Mouse (Mus musculus) midbrain, postnatal 0 days (tissue): ENCODE data around the gene 4933407L21Rik. TPM values are rescaled to one million over a fixed set of nuclear protein-coding genes. Genes with fewer than 3 reads are reported as not detected.
A peak's percentile ranks its signal among the peaks of the same experiment; 100 is the strongest.

Source experiments
- ATAC-seq: fragments of 200-750 bp; cut with Nextera tagmentation; 2 replicates; pipeline ENCODE4 v1.8.0; 2017; ENCODE audit warnings: moderate number of reproducible peaks, mild to moderate bottlenecking, moderate TSS enrichment, moderate library complexity; ENCODE audit not compliant: low FRiP score
- DNase-seq: peaks from one replicate; pipeline ENCODE4 v3.0.0-alpha.2; 2015; ENCODE audit warnings: low spot score
- H3K27ac ChIP-seq: fragments of 300-500 bp; sonication (generic); 2 replicates; pipeline ENCODE4 v1.5.1; 2014; ENCODE audit warnings: low read depth, mild to moderate bottlenecking, low read length, mixed read lengths
- H3K27me3 ChIP-seq: fragments of 300-500 bp; sonication (generic); 2 replicates; pipeline ENCODE4 v1.6.1; 2014; ENCODE audit warnings: low read length, control low read depth, mixed read lengths; ENCODE audit not compliant: insufficient read depth
- H3K36me3 ChIP-seq: fragments of 300-500 bp; sonication (generic); 2 replicates; pipeline ENCODE4 v1.6.1; 2014; ENCODE audit warnings: low read length, control low read depth, mixed read lengths; ENCODE audit not compliant: insufficient read depth
- H3K4me1 ChIP-seq: fragments of 300-500 bp; sonication (generic); 2 replicates; pipeline ENCODE4 v1.6.1; 2014; ENCODE audit warnings: mild to moderate bottlenecking, control low read depth, antibody characterized with exemption, low read length, mixed read lengths; ENCODE audit not compliant: insufficient read depth
- H3K4me2 ChIP-seq: fragments of 300-500 bp; sonication (generic); 2 replicates; pipeline ENCODE4 v1.6.1; 2014; ENCODE audit warnings: low read depth, mild to moderate bottlenecking, low read length, mixed read lengths; ENCODE audit not compliant: poor library complexity, severe bottlenecking
- H3K4me3 ChIP-seq: fragments of 300-500 bp; sonication (generic); 2 replicates; pipeline ENCODE4 v1.5.1; 2014; ENCODE audit warnings: low read depth, mild to moderate bottlenecking, low read length, moderate library complexity
- H3K9ac ChIP-seq: fragments of 300-500 bp; sonication (generic); replicated peaks from 2 replicates; pipeline ENCODE4 v1.6.1; 2014; ENCODE audit warnings: mild to moderate bottlenecking, low read length, moderate library complexity, mixed read lengths; ENCODE audit not compliant: poor library complexity, severe bottlenecking
- H3K9me3 ChIP-seq: fragments of 300-500 bp; sonication (generic); 2 replicates; pipeline ENCODE4 v1.6.1; 2016; ENCODE audit warnings: low read length, control low read depth
- CTCF ChIP-seq: IDR thresholded peaks from 2 replicates; pipeline ENCODE4 v1.5.1; 2016; ENCODE audit warnings: antibody characterized with exemption, mild to moderate bottlenecking
- WGBS: fragments of 180-500 bp; shearing (Covaris S2); extraction: QIAGEN DNeasy Blood & Tissue Kit; methylation state at CpG from one replicate; pipeline ENCODE4 v1.1.7; 2014; 5-methylcytosine and 5-hydroxymethylcytosine counted together
- polyA plus RNA-seq: library from polyadenylated mRNA; unstranded; fragments of >200 nt; fragmentation: Nextera tagmentation; extraction: Ambion mirVana; gene quantifications from 2 replicates; pipeline ENCODE4 v1.2.1, GENCODE M21; 2015
- total RNA-seq: library from RNA; depleted of rRNA; stranded (reverse); fragments of >200 nt; gene quantifications from 2 replicates; pipeline ENCODE4 v1.2.3, GENCODE M21; 2014

4933407L21Rik gene
- total and polyA plus RNA-seq, 2 experiments from 2014 or later, result 9.4 to 10.1 TPM

DNA sequence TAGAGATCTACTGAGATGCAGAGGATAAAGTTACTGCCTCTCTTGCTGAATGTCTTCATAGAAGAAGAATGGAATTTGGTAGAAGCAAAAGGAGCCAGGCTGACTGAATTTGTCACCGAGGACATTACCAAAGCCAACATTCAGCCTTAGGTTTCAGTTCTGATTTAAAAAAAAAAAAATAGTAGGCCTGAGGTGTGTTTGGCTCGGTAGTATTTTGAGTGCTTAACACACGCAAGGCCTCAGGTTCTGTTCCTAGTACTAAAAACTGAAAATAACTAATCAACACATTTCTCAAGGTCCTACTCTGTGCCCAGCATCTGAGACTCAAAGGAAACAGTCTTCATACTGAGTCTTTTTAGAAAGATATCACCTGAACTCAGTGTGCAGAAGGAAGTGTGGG is 42.8 kb downstream of the 4933407L21Rik start:
- Histone ChIP-seq H3K36me3 (no peaks in the 10 kb centered on the region), H3K27ac (no peak overlapping the region), H3K27me3 (no peaks in the 10 kb centered on the region), H3K4me3 (no peak overlapping the region), H3K9ac (no peak overlapping the region), H3K9me3 (no peaks in the 10 kb centered on the region), H3K4me2 (no peak overlapping the region), H3K4me1 (no peaks in the 10 kb centered on the region)
- ATAC-seq, result no peak
- 98% methylated on average over 3 of the region's 3 CpGs for WGBS
- TF ChIP-seq CTCF, result no peak
- no peak for DNase-seq

DNA sequence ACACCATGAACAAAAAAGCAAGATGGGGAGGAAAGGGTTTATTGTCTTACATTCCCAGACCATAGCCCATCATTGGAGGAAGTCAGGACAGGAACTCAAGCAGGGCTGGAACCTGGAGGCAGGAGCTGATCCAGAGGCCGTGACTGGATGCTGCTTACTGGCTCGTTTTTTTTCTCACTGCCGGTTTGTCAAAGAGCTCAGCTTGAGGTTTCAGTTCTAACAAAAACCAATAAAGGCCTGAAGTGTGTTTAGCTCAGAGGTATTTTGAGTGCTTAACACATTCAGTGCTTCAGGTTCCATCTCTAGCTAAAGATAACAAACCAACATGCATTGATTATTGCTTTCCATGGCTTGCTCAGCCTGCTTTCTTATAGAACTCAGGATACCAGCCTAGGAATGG is 44.1 kb downstream of the 4933407L21Rik start:
- no peak overlapping the region for H3K9ac ChIP-seq
- H3K9me3 ChIP-seq, result no peaks in the 10 kb centered on the region
- DNase-seq, result no peak
- H3K4me2 ChIP-seq, result no peak overlapping the region
- no peak overlapping the region for H3K27ac ChIP-seq
- WGBS, result 42% methylated on average over 3 of the region's 3 CpGs
- no peak for ATAC-seq
- no peaks in the 10 kb centered on the region for H3K27me3 ChIP-seq
- H3K4me3 ChIP-seq, result no peak overlapping the region
- no peak for TF ChIP-seq CTCF
- no peaks in the 10 kb centered on the region for H3K4me1 ChIP-seq
- H3K36me3 ChIP-seq, result no peaks in the 10 kb centered on the region

- Histone ChIP-seq H3K36me3 (no peaks in the 10 kb centered on the region), H3K4me1 (no peaks in the 10 kb centered on the region), H3K9ac (no peak overlapping the region), H3K27me3 (no peaks in the 10 kb centered on the region), H3K4me2 (no peak overlapping the region), H3K4me3 (no peak overlapping the region), H3K9me3 (no peaks in the 10 kb centered on the region), H3K27ac (no peak overlapping the region)
- TF ChIP-seq CTCF, result no peak
- no peak for DNase-seq
- WGBS, result 85% methylated on average over 2 of the region's 2 CpGs
- no peak for ATAC-seq
Observed at GRCm38 (mm10) chr1:85973468-85973877, 45.2 kb downstream of the 4933407L21Rik start.

- ATAC-seq, result no peak
- TF ChIP-seq CTCF, result no peak
- H3K4me2 ChIP-seq, result no peak overlapping the region
- WGBS, result 76% methylated on average over 3 of the region's 3 CpGs
- DNase-seq, result no peak
- H3K27ac ChIP-seq, result no peak overlapping the region
- H3K9ac ChIP-seq, result no peak overlapping the region
- no peaks in the 10 kb centered on the region for H3K36me3 ChIP-seq
- no peaks in the 10 kb centered on the region for H3K27me3 ChIP-seq
- H3K4me1 ChIP-seq, result no peaks in the 10 kb centered on the region
- no peak overlapping the region for H3K4me3 ChIP-seq
- H3K9me3 ChIP-seq, result no peaks in the 10 kb centered on the region
Observed at GRCm38 (mm10) chr1:85977709-85978108, 49.4 kb downstream of the 4933407L21Rik start.

DNA sequence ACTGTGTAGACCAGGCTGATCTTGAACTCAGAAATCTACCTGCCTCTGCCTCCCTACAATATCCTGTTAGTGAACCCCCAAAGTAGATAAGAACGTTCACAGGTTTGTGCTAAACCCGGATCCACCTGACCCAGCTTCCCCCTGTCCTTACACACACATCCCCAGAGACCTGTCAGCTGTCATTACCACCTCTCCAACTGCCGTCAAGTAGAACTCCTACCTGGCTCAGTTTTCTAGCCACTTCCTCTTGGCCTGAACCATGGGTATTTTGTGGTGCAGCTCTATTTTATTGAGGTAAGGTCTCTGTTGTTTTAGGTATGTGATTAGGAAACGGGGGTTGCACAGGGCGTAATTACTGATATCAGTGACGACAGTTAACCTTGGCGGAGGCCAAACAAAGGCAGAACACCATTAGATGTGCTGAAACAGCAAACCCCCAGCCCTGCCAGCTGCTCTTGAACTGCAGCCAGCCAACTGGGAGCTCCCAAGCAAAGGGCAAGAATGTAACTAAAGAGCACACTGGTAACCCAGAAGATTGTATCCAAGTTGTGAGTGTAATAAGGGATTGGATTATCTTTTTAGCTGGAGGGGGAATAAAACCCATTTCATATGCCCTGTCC is 53.6 kb downstream of the 4933407L21Rik start:
- H3K9me3 ChIP-seq, result no peaks in the 10 kb centered on the region
- WGBS, result 73% methylated on average over 7 of the region's 7 CpGs
- H3K27ac ChIP-seq, result no peak overlapping the region
- H3K27me3 ChIP-seq, result no peaks in the 10 kb centered on the region
- H3K4me3 ChIP-seq, result no peak overlapping the region
- TF ChIP-seq CTCF, result no peak
- no peak overlapping the region for H3K9ac ChIP-seq
- H3K4me1 ChIP-seq, result no peaks in the 10 kb centered on the region
- ATAC-seq (no peak), DNase-seq (peak; percentile 23)
- H3K36me3 ChIP-seq, result no peaks in the 10 kb centered on the region
- H3K4me2 ChIP-seq, result no peak overlapping the region

DNA sequence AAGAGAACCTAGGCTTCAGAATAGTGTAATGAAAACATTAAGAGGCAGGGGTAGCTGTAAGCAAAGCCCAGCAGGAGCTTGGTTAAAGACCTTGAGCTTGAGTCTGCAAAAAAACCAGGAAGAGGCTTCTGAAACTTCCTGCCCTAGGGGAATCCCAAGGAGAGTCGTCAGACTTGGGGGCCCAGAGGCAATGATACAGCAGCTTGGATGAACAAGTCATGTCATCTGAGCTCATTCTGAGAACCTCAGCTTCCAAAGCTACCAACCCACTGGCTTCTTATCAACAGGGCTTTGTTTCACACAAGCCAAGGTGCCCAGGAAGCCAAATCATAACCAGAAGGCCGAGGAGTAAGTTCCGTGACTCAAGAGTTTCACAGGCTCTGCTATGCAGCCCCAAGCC is 57.5 kb downstream of the 4933407L21Rik start:
- H3K4me3 ChIP-seq, result no peak overlapping the region
- ATAC-seq (no peak), DNase-seq (no peak)
- no peaks in the 10 kb centered on the region for H3K9me3 ChIP-seq
- no peaks in the 10 kb centered on the region for H3K27me3 ChIP-seq
- TF ChIP-seq CTCF, result no peak
- no peak overlapping the region for H3K9ac ChIP-seq
- H3K4me1 ChIP-seq, result no peaks in the 10 kb centered on the region
- no peaks in the 10 kb centered on the region for H3K36me3 ChIP-seq
- H3K4me2 ChIP-seq, result no peak overlapping the region
- WGBS, result 83% methylated on average over 3 of the region's 3 CpGs
- H3K27ac ChIP-seq, result no peak overlapping the region
